Mouse (Mus musculus): ENCODE measurements around the gene Fzd9. TPM values are rescaled to one million over a fixed set of nuclear protein-coding genes. Genes with fewer than 3 reads are reported as not detected.

The Fzd9 gene
- polyA plus RNA-seq, 1 experiment from 2014 or later = 1.2 TPM

- Histone ChIP-seq H3K4me2 (ENCODE audit: low read length) (no peak overlapping the region), H3K9me3 (ENCODE audit: control insufficient read depth, low read length) (no peaks in the 10 kb centered on the region), H3K9ac (ENCODE audit: low read length) (no peak overlapping the region), H3K4me1 (replicated peaks; ENCODE audit: control insufficient read depth, insufficient read depth, low read length) (no peaks in the 10 kb centered on the region), H3K27ac (ENCODE audit: low read depth) (no peak overlapping the region), H3K4me3 (ENCODE audit: low read depth, low read length) (no peak overlapping the region), H3K27me3 (replicated peaks; ENCODE audit: control insufficient read depth, insufficient read depth, low read length) (no peaks in the 10 kb centered on the region), H3K36me3 (ENCODE audit: control insufficient read depth, insufficient read depth, low read length) (peaks cover 94% of the 10 kb centered on the region)
- ATAC-seq (replicated peaks; ENCODE audit: low FRiP score, low TSS enrichment, low read depth) (no peak), DNase-seq (ENCODE audit: low spot score) (no peak)
These were observed 30.1 kb downstream of the Fzd9 start for GRCm38 (mm10) chr5:135220941-135221340.

- H3K27ac ChIP-seq (ENCODE audit: low read depth) = no peak overlapping the region
- WGBS = 90% methylated on average over 6 of the region's 6 CpGs
- no peak for DNase-seq (ENCODE audit: low spot score)
- H3K9ac ChIP-seq (ENCODE audit: low read length) = no peak overlapping the region
- H3K9me3 ChIP-seq (ENCODE audit: control insufficient read depth, low read length) = no peaks in the 10 kb centered on the region
- no peak for ATAC-seq (replicated peaks; ENCODE audit: low FRiP score, low TSS enrichment, low read depth)
- H3K4me2 ChIP-seq (ENCODE audit: low read length) = no peak overlapping the region
- H3K4me1 ChIP-seq (replicated peaks; ENCODE audit: control insufficient read depth, insufficient read depth, low read length) = no peaks in the 10 kb centered on the region
- no peak overlapping the region for H3K4me3 ChIP-seq (ENCODE audit: low read depth, low read length)
- peaks cover 97% of the 10 kb centered on the region for H3K36me3 ChIP-seq (ENCODE audit: control insufficient read depth, insufficient read depth, low read length)
- no peaks in the 10 kb centered on the region for H3K27me3 ChIP-seq (replicated peaks; ENCODE audit: control insufficient read depth, insufficient read depth, low read length)
These were observed 34.2 kb downstream of the Fzd9 start for GRCm38 (mm10) chr5:135216871-135217270.

- Histone ChIP-seq H3K4me3 (ENCODE audit: low read depth, low read length) (no peak overlapping the region), H3K27me3 (replicated peaks; ENCODE audit: control insufficient read depth, insufficient read depth, low read length) (no peaks in the 10 kb centered on the region), H3K9ac (ENCODE audit: low read length) (no peak overlapping the region), H3K27ac (ENCODE audit: low read depth) (no peak overlapping the region), H3K4me1 (replicated peaks; ENCODE audit: control insufficient read depth, insufficient read depth, low read length) (no peaks in the 10 kb centered on the region), H3K36me3 (ENCODE audit: control insufficient read depth, insufficient read depth, low read length) (peaks cover 98% of the 10 kb centered on the region), H3K9me3 (ENCODE audit: control insufficient read depth, low read length) (no peaks in the 10 kb centered on the region), H3K4me2 (ENCODE audit: low read length) (no peak overlapping the region)
- ATAC-seq (replicated peaks; ENCODE audit: low FRiP score, low TSS enrichment, low read depth) (no peak), DNase-seq (ENCODE audit: low spot score) (no peak)
- WGBS = 88% methylated on average over 1 of the region's 1 CpGs
These were observed 42.8 kb downstream of the Fzd9 start for GRCm38 (mm10) chr5:135208197-135208596.

- no peaks in the 10 kb centered on the region for H3K27me3 ChIP-seq (replicated peaks; ENCODE audit: control insufficient read depth, insufficient read depth, low read length)
- H3K9ac ChIP-seq (ENCODE audit: low read length) = no peak overlapping the region
- no peaks in the 10 kb centered on the region for H3K9me3 ChIP-seq (ENCODE audit: control insufficient read depth, low read length)
- H3K27ac ChIP-seq (ENCODE audit: low read depth) = no peak overlapping the region
- DNase-seq (ENCODE audit: low spot score) (no peak), ATAC-seq (replicated peaks; ENCODE audit: low FRiP score, low TSS enrichment, low read depth) (no peak)
- no peak overlapping the region for H3K4me3 ChIP-seq (ENCODE audit: low read depth, low read length)
- H3K4me2 ChIP-seq (ENCODE audit: low read length) = no peak overlapping the region
- H3K36me3 ChIP-seq (ENCODE audit: control insufficient read depth, insufficient read depth, low read length) = peaks cover 93% of the 10 kb centered on the region
- H3K4me1 ChIP-seq (replicated peaks; ENCODE audit: control insufficient read depth, insufficient read depth, low read length) = no peaks in the 10 kb centered on the region
- 82% methylated on average over 3 of the region's 3 CpGs for WGBS
These were observed 48.3 kb downstream of the Fzd9 start for GRCm38 (mm10) chr5:135202763-135203162.

Small RNA genes lying within 50 kb of the gene (microRNA-seq; reads per million reads assigned to microRNA genes)
- not detected for gene Gm25315

Other genes starting within 250 kb of the Fzd9 start
- 99.7 and 104 TPM in 2 replicates for gene Abhd11, start 242.1 kb downstream of the Fzd9 start, polyA plus RNA-seq (2014; fragmentation: Nextera tagmentation; extraction: Ambion mirVana)
- 15.9 and 20.2 TPM in 2 replicates for gene Stx1a, start 227.7 kb downstream of the Fzd9 start, polyA plus RNA-seq (2014; fragmentation: Nextera tagmentation; extraction: Ambion mirVana)
- gene Dnajc30, start 187.0 kb downstream of the Fzd9 start, polyA plus RNA-seq (2014; fragmentation: Nextera tagmentation; extraction: Ambion mirVana) = 32.5 and 33.3 TPM in 2 replicates
- 98.0 and 107 TPM in 2 replicates for gene Bud23, start 186.3 kb downstream of the Fzd9 start, polyA plus RNA-seq (2014; fragmentation: Nextera tagmentation; extraction: Ambion mirVana)
- 7.0 and 7.5 TPM in 2 replicates for gene Vps37d, start 173.0 kb downstream of the Fzd9 start, polyA plus RNA-seq (2014; fragmentation: Nextera tagmentation; extraction: Ambion mirVana)
- 5.2 and 6.4 TPM in 2 replicates for gene Mlxipl, start 161.3 kb downstream of the Fzd9 start, polyA plus RNA-seq (2014; fragmentation: Nextera tagmentation; extraction: Ambion mirVana)
- gene Tbl2, start 101.6 kb downstream of the Fzd9 start, polyA plus RNA-seq (2014; fragmentation: Nextera tagmentation; extraction: Ambion mirVana) = 26.2 and 27.8 TPM in 2 replicates
- gene Bcl7b, start 82.9 kb downstream of the Fzd9 start, polyA plus RNA-seq (2014; fragmentation: Nextera tagmentation; extraction: Ambion mirVana) = 48.0 and 55.3 TPM in 2 replicates
- 50.8 and 54.2 TPM in 2 replicates for gene Baz1b, start 64.0 kb downstream of the Fzd9 start, polyA plus RNA-seq (2014; fragmentation: Nextera tagmentation; extraction: Ambion mirVana)
- 0.19 TPM in 2 replicates for gene Fkbp6, start 98.8 kb upstream of the Fzd9 start, polyA plus RNA-seq (2014; fragmentation: Nextera tagmentation; extraction: Ambion mirVana)
- not detected in 2 replicates for gene Trim50, start 102.1 kb upstream of the Fzd9 start, polyA plus RNA-seq (2014; fragmentation: Nextera tagmentation; extraction: Ambion mirVana)
- 28.8 and 29.2 TPM in 2 replicates for gene Nsun5, start 118.7 kb upstream of the Fzd9 start, polyA plus RNA-seq (2014; fragmentation: Nextera tagmentation; extraction: Ambion mirVana)
- gene Pom121, start 143.3 kb upstream of the Fzd9 start, polyA plus RNA-seq (2014; fragmentation: Nextera tagmentation; extraction: Ambion mirVana) = 14.8 and 16.5 TPM in 2 replicates